29 mouse cellular contexts compared by ENCODE assay signal in genomic region chr16:29063377-29063776, GRCm38 (mm10).
DNase-seq lines count a peak whose midpoint lies in the region; ATAC-seq and TF ChIP-seq lines count a peak whose summit lies in the region.
"Had no signal": no experiment of that assay in that cellular context is flagged by ENCODE, and none has a peak within 500 bp of the region (broad histone marks: within the 10 kb centered on the region; RNA-seq: fewer than 3 reads in every experiment).

No protein-coding gene starts in this region.

- no peaks in the 10 kb centered on the region for H3K9me3 ChIP-seq in intestine, embryonic 16.5 days (ENCODE audit: control insufficient read depth, low read length)
- H3K9me3 ChIP-seq in stomach, embryonic 16.5 days (replicated peaks; ENCODE audit: control insufficient read depth, low read length) = no peaks in the 10 kb centered on the region
- H3K9me3 ChIP-seq in kidney, embryonic 16.5 days (ENCODE audit: low read length) = no peaks in the 10 kb centered on the region
- H3K9me3 ChIP-seq in hindbrain, postnatal 0 days (ENCODE audit: low read length) = no peaks in the 10 kb centered on the region
- H3K9me3 ChIP-seq: embryonic facial prominence, embryonic 13.5 days; embryonic facial prominence, embryonic 15.5 days; forebrain, embryonic 10.5 days; forebrain, embryonic 12.5 days had no signal

- no peak overlapping the region for H3K4me2 ChIP-seq in intestine, embryonic 16.5 days (ENCODE audit: low read depth, low read length)
- H3K4me2 ChIP-seq in stomach, embryonic 16.5 days (ENCODE audit: low read depth, low read length) = no peak overlapping the region
- no peak overlapping the region for H3K4me2 ChIP-seq in kidney, embryonic 16.5 days (replicated peaks; ENCODE audit: low read depth, low read length)
- H3K4me2 ChIP-seq in hindbrain, postnatal 0 days (ENCODE audit: low read depth, low read length) = no peak overlapping the region
- H3K4me2 ChIP-seq: embryonic facial prominence, embryonic 13.5 days; embryonic facial prominence, embryonic 15.5 days; forebrain, embryonic 12.5 days had no signal

- no peak overlapping the region for H3K9ac ChIP-seq in intestine, embryonic 16.5 days (ENCODE audit: low read depth, low read length)
- H3K9ac ChIP-seq in stomach, embryonic 16.5 days (ENCODE audit: low read length) = no peak overlapping the region
- H3K9ac ChIP-seq in kidney, embryonic 16.5 days (replicated peaks; ENCODE audit: low read length) = no peak overlapping the region
- H3K9ac ChIP-seq in hindbrain, postnatal 0 days (replicated peaks; ENCODE audit: low read length) = no peak overlapping the region
- H3K9ac ChIP-seq: embryonic facial prominence, embryonic 13.5 days; embryonic facial prominence, embryonic 15.5 days; forebrain, embryonic 12.5 days had no signal

- no peak overlapping the region for H3K4me3 ChIP-seq in intestine, embryonic 16.5 days (ENCODE audit: low read length)
- H3K4me3 ChIP-seq in stomach, embryonic 16.5 days (replicated peaks; ENCODE audit: low read length) = no peak overlapping the region
- no peak overlapping the region for H3K4me3 ChIP-seq in kidney, embryonic 16.5 days (ENCODE audit: low read length)
- no peak overlapping the region for H3K4me3 ChIP-seq in kidney, adult 2 months (ENCODE audit: insufficient read depth, low read depth, low read length)
- no peak overlapping the region for H3K4me3 ChIP-seq in hindbrain, postnatal 0 days (ENCODE audit: low read length)
- H3K4me3 ChIP-seq: embryonic facial prominence, embryonic 13.5 days; embryonic facial prominence, embryonic 15.5 days; erythroblast, embryonic 14.5 days; forebrain, embryonic 10.5 days; forebrain, embryonic 12.5 days had no signal

- ATAC-seq in intestine, embryonic 16.5 days = peak; percentile 91
- 0 out of 2 replicates have a peak, but pooled peaks have one; percentile 44 for ATAC-seq in stomach, embryonic 16.5 days (ENCODE audit: insufficient read depth, low FRiP score)
- ATAC-seq in kidney, embryonic 16.5 days (ENCODE audit: low FRiP score, low TSS enrichment) = no peak
- ATAC-seq in hindbrain, postnatal 0 days = no peak
- ATAC-seq: CD4-positive, CD25-positive, alpha-beta regulatory T cell, adult 4 months; forebrain, embryonic 14.5 days; Patski had no signal

- DNase-seq in ZHBTc4 (ENCODE audit: low read depth, low spot score) = peak; percentile 9
- DNase-seq in large intestine, adult 2 months (ENCODE audit: low read depth, low spot score) = peak; percentile 24
- no peak for DNase-seq in right cerebral cortex, adult 2 months (ENCODE audit: low spot score in 2 of 2)
- DNase-seq in kidney, adult 2 months = no peak
- DNase-seq in hindbrain, postnatal 0 days (ENCODE audit: low spot score) = no peak
- DNase-seq: adrenal gland, adult 2 months; adrenal gland, postnatal 10 days; adrenal gland, postnatal 25 days; B cell, adult 2 months; cerebellum, adult 11 months; cerebellum, adult 18-20 months; cerebellum, adult 8-10 months; cerebellum, adult 9-11 months; cerebellum, postnatal 14 days; cerebellum, postnatal 36 days; embryo, embryonic 11 days had no signal

- H3K27ac ChIP-seq in intestine, embryonic 16.5 days (ENCODE audit: low read length) = no peak overlapping the region
- H3K27ac ChIP-seq in stomach, embryonic 16.5 days (ENCODE audit: low read length) = no peak overlapping the region
- H3K27ac ChIP-seq in kidney, embryonic 16.5 days (ENCODE audit: low read length) = no peak overlapping the region
- H3K27ac ChIP-seq in kidney, adult 2 months (ENCODE audit: insufficient read depth, low read depth, low read length) = no peak overlapping the region
- H3K27ac ChIP-seq in hindbrain, postnatal 0 days = no peak overlapping the region
- H3K27ac ChIP-seq: embryonic facial prominence, embryonic 13.5 days; embryonic facial prominence, embryonic 15.5 days; forebrain, embryonic 10.5 days; forebrain, embryonic 12.5 days had no signal

- no peak for TF ChIP-seq POLR2A in kidney, adult 2 months (IDR thresholded peaks at IDR 0.05; ENCODE audit: low read depth, low read length)

- no peak for TF ChIP-seq CTCF in kidney, adult 2 months (conservative IDR thresholded peaks at IDR 0.05; ENCODE audit: insufficient read depth, insufficient read length, low read depth, low read length)
- TF ChIP-seq CTCF in hindbrain, postnatal 0 days (IDR thresholded peaks at IDR 0.05; ENCODE audit: low read depth) = no peak

- no peaks in the 10 kb centered on the region for H3K4me1 ChIP-seq in intestine, embryonic 16.5 days (ENCODE audit: control insufficient read depth, insufficient read depth, low read length)
- H3K4me1 ChIP-seq in stomach, embryonic 16.5 days (ENCODE audit: control insufficient read depth, insufficient read depth, low read length) = no peaks in the 10 kb centered on the region
- H3K4me1 ChIP-seq in kidney, embryonic 16.5 days (ENCODE audit: insufficient read depth, low read length) = no peaks in the 10 kb centered on the region
- H3K4me1 ChIP-seq in kidney, adult 2 months (ENCODE audit: control insufficient read depth, insufficient read depth, low read length) = no peaks in the 10 kb centered on the region
- no peaks in the 10 kb centered on the region for H3K4me1 ChIP-seq in hindbrain, postnatal 0 days (ENCODE audit: insufficient read depth, low read length)
- H3K4me1 ChIP-seq: embryonic facial prominence, embryonic 15.5 days; forebrain, embryonic 12.5 days had no signal

- no peaks in the 10 kb centered on the region for H3K27me3 ChIP-seq in intestine, embryonic 16.5 days (replicated peaks; ENCODE audit: control insufficient read depth, insufficient read depth, low read length)
- no peaks in the 10 kb centered on the region for H3K27me3 ChIP-seq in stomach, embryonic 16.5 days (ENCODE audit: control insufficient read depth, insufficient read depth, low read length)
- H3K27me3 ChIP-seq in kidney, embryonic 16.5 days (ENCODE audit: insufficient read depth, low read length) = no peaks in the 10 kb centered on the region
- H3K27me3 ChIP-seq in kidney, adult 2 months (replicated peaks; ENCODE audit: control insufficient read depth, insufficient read depth, low read length) = no peaks in the 10 kb centered on the region
- no peaks in the 10 kb centered on the region for H3K27me3 ChIP-seq in hindbrain, postnatal 0 days (ENCODE audit: insufficient read depth, low read length)
- H3K27me3 ChIP-seq: CH12.LX; embryonic facial prominence, embryonic 13.5 days; embryonic facial prominence, embryonic 15.5 days; forebrain, embryonic 12.5 days had no signal

- no peaks in the 10 kb centered on the region for H3K36me3 ChIP-seq in intestine, embryonic 16.5 days (ENCODE audit: control insufficient read depth, insufficient read depth, low read length)
- no peaks in the 10 kb centered on the region for H3K36me3 ChIP-seq in stomach, embryonic 16.5 days (ENCODE audit: control insufficient read depth, insufficient read depth, low read length)
- no peaks in the 10 kb centered on the region for H3K36me3 ChIP-seq in kidney, embryonic 16.5 days (ENCODE audit: insufficient read depth, low read length)
- no peaks in the 10 kb centered on the region for H3K36me3 ChIP-seq in kidney, adult 2 months (ENCODE audit: control insufficient read depth, insufficient read depth, low read length)
- H3K36me3 ChIP-seq in hindbrain, postnatal 0 days (ENCODE audit: insufficient read depth, low read length) = no peaks in the 10 kb centered on the region
- H3K36me3 ChIP-seq: embryonic facial prominence, embryonic 13.5 days; embryonic facial prominence, embryonic 15.5 days; forebrain, embryonic 10.5 days; forebrain, embryonic 12.5 days; G1E had no signal

Comparison
In these comparisons a context has a peak if more than half of its experiments do, and no peak if none do; other contexts are left out.
1. DNase-seq: peak in ZHBTc4 (single experiment) and large intestine, adult 2 months (single experiment); none in right cerebral cortex, adult 2 months (0 of 2), kidney, adult 2 months (single experiment) and hindbrain, postnatal 0 days (single experiment).
2. ATAC-seq: peak in intestine, embryonic 16.5 days (single experiment) and stomach, embryonic 16.5 days (single experiment); none in kidney, embryonic 16.5 days (single experiment) and hindbrain, postnatal 0 days (single experiment).